Mouse (Mus musculus) left cerebral cortex, adult 11 months (tissue): ENCODE data around the gene Ppil4.
"Not testable (repeated sequence)": the region's sequence is repeated elsewhere in the genome, so short reads cannot be mapped to it uniquely, and the experiment has no call there.

Source experiments
- DNase-seq: peaks from one replicate; pipeline ENCODE4 v3.0.0; 2022; ENCODE audit warnings: low spot score

Ppil4 gene

DNA sequence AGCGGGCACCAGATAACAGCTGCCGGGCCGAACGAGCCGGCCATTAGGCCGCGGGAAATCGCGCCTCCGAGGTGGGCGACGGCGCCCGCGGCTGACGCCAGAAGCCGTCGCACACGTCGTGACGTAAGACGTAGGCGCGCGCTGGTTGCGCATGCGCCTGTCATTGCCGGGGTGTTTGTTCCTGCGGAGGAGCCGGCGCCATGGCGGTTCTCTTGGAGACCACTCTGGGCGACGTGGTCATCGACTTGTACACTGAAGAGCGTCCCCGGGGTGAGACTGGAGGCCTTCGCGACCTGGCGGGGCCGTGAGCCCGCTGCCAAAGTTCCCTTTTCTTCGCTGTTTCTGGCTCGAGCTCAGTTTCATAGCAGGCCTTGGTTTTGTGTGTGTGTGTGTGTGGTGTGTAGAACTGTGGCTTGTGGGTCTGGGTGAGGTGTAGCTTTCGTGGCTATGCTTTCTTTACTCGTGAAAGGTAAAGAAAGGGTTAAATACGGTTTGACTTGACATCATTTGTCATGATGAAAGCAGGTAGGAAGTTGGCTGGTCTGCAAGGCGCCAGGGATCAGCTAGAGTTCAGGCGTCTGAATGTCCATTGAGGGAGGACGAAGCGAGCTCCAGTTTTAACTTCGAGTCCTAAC is at the start of gene Ppil4, which contains the start of gene Ginm1:
Gene Ppil4, plus strand, starts transcription at position 141 of the 635 bp plus-strand sequence.
Gene Ginm1, minus strand, starts transcription at position 74 of the 635 bp plus-strand sequence.
- peak; percentile 84 for DNase-seq

DNA sequence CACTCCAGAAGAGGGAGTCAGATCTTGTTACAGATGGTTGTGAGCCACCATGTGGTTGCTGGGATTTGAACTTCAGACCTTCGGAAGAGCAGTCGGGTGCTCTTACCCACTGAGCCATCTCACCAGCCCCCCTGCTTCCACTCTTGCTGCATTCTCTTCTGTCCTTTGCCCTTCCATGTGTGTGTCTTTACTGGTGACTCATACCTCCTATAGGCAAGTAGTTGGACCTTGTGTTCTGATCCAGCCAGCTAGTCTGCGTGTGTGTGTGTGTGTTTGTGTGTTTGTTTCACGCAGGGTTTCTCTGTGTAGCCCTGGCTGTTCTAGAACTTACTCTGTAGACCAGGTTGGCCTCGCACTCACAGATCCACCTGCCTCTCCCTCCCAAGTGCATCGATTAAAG is 47.2 kb upstream of the Ppil4 start:
- DNase-seq, result not testable (repeated sequence)

DNA sequence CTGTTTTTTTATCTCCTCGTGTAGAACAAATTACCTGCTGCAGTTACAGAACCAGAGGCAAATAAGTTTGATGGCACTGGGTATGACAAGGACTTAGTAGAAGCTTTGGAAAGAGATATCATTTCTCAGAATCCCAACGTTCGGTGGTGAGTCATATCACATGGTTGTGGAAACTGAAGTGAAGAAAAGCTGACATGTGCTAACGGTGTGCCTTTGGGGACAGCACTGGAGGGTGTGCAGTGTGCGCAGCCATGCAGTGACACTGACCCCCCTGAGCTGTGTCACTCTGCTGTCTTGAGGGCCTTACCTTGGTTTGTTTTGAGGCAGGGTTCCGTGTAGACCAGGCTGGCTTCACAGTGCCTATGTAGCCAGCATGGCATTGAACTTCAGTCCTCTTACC is 43.9 kb upstream of the Ppil4 start:
- DNase-seq, result no peak

DNA sequence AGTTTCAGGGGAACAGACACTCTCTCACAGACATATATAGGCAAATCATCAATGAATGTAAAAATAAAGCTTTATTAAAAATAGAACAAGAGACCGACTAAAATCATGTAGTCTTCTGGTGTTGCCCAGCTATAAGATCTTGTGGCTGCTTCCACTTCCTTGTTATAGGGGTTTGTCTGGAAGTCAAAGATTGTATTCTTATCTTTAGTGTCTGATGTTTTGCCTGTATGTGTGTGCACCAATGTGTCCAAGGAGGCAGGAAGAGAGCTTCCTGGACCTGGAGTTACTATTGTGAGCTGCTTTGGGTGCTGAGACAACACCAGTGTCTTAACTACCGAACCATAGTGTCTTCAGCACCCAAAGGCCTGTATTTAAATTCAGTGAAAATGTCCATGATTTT is 35.1 kb upstream of the Ppil4 start:
- no peak for DNase-seq

DNA sequence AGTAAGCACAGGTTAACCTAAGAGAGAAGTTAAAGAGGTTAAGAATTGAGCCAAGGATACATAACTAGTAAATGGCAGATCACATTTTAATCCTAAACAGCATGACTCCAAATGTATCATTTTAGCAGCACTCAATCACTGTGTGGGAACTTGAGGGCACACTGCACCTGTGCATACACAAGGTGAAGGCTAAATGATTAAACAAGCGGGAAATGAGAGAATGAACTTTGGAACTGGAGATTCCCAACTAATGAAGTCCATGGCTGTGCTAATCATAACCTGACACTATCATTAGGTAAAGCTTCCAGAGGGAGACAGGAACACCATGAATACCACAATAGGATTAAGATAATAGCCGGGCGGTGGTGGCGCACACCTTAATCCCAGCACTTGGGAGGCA is 20.3 kb upstream of the Ppil4 start:
- DNase-seq, result no peak

DNA sequence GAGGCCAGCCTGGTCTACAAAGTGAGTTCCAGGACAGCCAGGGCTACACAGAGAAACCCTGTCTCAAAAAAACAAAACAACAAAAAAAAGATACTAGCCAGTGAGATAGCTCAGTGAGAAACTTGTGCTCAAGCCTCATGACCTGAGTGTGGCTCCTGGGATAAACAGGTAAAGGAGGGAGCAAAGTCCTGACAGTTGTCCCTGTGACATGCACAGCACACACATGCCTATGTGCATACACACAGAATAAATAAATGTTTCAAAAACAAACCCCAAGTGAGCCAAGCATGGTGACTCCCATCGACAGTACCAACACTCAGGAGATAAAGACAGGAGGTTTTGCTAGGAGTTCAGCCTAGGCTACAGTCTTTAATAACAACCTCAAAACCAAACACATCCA is 19.9 kb upstream of the Ppil4 start:
- DNase-seq, result no peak

DNA sequence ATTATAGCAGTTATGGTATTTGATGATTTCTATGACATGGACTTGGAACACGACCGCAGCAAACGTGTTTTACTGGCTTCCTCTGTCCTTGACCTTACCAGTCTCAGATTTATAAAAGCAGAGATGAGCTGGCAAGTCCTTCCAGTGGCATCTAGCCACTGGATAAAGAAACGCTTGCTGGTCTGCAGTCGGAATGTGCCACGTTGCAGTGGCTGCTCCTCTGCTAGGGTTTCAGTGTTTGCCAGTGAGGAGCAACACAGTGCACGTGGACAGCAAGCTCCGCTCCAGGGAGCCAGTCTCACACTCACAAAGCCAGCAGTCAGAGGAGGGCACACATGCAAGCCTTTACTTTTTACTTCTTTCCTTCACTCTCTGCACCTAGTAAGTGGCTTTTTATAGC is 17.3 kb upstream of the Ppil4 start:
- no peak for DNase-seq

DNA sequence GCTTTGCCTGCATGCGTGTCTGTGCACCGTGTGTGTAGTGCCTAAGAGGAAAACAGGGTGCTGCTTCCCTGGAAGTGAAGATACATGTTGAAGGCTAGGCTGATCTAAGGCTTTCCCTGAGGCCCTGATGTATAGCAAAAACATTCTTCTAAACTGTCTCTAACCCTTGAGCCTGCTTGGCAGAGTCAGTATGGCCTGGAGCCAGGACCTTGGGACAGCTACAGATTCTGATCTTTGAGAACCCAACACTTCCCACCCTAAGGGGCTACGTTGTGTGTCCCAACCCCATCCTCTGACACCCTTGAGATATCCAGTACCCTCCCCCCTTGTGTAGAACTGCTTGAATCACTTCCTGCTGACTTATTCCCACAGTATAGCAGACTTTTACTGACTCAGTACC is 14.3 kb upstream of the Ppil4 start:
- DNase-seq, result no peak

DNA sequence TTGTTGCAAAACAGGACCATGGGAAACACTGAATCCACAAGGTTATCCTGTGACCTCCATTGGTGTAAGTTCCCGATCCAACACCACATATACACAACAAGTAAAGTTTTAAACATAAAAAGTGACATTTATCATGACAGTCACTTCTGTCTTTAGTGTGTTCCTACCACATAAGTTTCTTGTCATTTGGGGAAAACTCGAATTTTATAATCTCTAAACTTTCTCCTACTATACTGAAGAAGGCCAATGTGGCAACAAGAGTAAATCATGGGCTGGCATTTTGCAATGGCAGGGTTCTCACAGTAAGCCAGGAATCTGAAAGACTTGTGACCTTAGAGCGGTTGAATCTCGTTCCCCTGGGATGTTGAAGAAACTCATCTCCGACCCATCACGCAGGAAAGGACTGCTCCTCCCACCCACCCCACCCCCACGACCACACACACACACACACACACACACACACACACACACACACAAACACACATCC is 12.9 kb upstream of the Ppil4 start:
- no peak for DNase-seq

DNA sequence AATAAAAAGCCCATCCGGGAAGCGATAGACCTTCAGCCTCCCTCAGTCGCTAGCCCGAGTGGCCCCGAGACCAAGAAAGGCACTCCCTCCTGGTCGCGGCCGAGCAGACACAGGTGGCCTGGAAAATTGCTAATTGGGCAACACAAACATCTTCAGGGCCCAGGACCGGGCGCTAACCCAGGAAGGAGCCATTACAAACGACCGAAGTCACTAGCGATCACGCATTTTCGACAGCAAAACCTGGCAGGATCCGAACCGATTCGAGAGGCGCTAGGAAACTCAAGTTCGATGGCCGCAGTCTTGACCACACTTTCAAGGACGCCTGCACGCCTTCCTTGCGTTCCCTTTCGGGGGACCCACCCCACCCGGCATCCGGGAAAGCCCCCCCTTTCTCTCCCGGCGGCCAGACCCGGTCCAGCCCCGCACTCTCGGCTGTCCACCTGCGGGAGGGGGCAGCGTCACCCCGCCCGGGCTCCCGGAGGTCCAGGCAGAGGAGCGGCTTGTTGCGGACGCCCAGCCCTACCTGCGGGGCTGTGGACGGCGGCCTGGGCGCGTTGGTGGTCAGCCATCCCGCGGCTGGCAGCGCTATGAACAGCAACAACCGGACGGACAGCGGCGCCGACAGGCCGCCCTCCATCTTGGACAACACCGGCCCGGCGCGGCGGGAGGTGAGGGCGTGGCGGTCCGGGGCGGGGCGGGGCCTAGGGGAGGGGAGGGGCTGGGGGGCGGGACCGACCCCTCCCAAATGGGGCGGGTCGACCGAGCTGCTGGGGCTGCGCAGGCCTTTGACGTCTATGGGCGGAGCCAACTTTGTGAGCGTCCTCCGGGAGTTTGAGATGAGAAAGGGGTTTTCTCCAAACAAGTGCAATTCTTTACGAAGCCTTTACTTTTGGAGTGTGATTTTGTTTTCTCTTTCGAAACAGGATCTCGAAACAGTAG is 12.2 kb upstream of the Ppil4 start:
- peak; percentile 74 for DNase-seq

DNA sequence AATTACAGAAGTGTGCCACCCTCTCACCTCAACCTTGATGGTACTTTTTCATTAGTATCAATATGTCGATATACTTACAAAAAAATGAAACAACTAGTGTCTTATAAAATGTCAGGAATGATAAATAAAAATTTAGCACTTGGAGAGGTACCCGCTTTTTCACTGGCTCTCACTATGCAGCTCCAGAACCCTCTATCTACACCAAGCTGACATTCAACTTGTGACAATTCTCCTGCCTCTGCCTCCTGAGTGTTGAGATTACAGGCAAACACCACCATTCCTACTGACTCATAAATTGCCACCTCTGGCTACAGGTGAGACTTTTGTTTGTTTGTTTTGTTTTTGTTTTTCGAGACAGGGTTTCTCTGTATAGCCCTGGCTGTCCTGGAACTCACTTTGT is 11.5 kb upstream of the Ppil4 start:
- no peak for DNase-seq

DNA sequence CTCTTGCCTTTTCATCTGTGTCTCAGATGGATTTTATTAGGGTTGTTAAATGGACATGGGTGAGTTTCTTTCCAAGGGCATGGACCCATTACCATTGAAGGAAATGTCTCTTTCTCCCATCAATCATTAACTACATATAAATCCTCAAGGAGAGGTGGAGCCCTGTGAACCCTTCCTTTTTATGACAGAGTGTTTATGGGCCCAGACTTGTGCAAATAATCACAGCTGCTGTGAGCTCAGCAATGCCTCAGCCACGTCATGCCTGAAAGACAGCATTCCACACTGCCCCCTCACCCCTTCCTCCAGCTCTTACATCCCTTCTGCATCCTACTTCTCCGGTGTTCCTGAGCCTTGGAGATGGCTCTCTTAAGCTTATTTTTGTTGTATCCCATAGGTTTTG is 5.4 kb upstream of the Ppil4 start:
- DNase-seq, result no peak

DNA sequence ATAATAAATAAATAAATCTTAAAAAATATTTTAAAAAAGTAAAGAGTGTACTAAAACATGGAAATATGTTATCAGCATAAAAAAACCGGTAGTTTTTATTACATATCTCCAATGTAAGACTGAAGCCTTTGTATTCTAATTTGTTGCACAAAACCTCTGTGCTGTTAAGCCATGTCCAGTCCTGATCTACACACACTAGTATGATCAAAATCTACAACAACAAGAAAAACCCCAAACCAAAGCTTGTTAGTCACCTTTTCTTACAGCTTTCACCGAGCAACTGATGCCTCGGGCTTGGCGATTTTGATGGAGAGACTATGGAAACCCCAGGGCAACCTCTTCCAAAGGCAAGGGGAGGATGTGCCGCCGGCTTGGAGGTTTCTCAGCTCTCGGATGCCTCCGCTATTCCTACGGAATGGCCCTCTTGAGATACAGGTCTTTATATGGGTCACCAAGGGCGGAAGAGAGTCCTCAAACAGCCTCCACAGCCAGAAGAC is 389 bp upstream of the Ppil4 start:
- no peak for DNase-seq

DNA sequence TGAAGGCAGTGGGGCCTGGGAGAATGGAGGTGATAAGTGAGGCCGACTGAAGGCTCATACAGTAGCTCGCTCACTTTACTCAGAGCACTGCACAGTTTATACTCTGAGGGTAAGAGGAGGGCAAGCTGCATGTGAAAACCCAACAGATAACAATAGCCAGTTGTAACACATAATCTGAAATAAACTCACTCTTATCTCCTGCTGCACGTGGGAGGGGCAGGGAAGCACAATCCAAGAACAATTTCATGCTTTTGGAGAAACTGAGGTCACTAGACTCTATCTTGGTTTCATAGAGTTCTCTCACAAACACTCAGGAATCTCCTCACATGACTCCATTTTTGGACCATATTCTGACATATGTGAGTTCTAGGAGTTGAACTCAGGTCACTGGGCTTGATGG is 8.6 kb downstream of the Ppil4 start:
- DNase-seq, result no peak

DNA sequence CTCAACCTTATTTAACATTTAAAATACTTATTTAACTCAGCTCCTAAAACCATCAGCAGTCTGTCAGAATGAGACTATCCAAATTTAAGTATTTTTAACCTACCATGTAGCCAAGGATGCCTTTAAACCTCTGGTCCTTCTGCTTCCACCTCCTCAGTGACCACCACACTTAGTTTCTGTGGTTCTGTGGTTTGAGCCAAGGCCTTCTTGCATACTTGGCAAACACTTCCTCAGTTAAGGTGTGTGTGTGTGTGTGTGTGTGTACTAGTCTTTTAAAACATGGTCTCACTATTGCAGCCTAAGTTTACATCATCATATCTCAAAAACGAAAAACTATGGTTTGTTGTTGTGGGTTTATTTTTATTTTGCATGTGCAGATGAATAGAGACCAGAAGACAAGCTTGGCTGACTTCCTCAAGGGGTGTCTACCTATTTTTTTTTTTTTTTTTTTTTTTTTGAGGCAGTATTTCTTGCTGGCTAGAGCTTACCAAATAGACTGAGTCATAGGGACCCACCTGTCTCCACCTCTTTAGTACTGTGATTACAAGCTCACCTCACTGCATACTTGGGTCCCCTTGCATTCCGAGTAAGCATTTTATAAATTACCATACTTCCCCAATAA is 9.9 kb downstream of the Ppil4 start:
- no peak for DNase-seq

DNA sequence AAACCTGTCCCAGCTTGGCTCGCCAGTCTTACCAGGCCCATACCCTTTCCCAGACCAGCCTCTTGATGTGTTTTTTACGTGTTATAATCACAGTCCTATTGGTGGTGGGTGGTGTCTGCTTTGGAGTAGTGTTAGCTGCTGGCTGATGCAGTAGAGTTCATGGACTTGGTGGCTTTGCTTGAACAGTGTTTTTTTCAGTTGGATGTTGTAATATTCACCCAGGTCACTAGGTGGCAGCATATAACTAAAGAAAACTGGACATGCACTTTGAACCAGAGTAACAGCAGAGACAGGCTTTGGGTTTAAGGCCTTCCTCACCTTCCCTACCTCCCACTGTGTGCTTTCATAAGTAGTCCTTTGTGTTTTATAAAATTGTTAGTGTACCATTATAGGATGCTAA is 17.2 kb downstream of the Ppil4 start:
- DNase-seq, result peak; percentile 55

DNA sequence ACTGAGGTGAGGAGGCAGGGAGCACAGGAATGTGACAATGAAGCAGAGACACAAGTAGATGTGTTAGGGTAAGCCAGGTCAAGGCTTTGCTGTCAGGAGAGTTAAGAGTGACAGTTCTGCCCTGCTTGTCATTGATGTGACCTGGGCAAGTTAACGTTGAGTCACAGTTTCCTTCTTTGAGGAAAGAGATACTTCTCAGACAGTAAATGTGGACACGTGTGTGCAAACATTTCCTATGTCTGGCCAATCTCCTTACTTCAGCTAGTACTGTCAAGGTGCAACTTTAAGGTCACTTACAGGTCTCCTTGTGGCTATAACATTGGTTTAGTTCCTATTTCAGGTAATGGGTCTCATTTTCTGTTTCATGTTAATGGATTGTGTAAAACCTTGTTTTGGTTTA is 23.8 kb downstream of the Ppil4 start:
- no peak for DNase-seq

DNA sequence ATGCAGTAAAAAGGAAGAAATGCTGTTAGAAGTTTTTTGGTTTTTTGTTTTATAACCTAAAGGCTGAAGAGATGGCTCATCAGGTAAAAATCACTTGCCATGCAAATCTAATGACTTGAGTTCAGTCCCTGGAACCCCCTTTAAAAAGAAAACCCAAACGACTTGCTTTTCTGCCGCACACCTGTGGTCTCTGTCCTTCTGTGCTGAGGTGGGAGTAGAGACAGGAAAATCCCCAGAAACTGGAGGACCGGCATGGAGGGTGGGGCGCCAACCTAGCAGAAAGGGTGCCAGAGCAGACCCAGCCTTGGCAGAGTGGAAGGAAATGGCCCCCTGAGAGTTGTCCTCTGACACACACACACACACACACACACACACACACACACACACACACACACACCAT is 26.0 kb downstream of the Ppil4 start:
- DNase-seq, result no peak

DNA sequence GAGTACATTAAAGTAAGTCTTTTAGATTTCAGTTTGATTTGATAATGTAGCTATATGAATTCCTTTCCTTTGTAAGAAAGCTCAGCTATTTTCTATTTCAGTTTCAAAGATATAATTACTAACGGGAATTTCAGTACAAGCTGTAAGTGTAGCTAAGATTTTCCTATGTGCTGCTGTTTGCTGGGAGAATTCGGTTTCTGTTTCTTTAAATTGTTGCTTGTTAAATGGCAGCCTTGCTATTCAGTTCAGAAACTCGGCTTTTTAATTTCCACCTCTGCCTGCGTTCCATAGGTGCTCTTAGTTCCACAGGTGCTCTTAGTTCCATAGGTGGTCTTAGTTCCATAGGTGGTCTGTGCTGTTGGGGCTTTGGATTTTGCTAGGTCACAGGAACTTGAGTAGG is 26.5 kb downstream of the Ppil4 start:
- no peak for DNase-seq

DNA sequence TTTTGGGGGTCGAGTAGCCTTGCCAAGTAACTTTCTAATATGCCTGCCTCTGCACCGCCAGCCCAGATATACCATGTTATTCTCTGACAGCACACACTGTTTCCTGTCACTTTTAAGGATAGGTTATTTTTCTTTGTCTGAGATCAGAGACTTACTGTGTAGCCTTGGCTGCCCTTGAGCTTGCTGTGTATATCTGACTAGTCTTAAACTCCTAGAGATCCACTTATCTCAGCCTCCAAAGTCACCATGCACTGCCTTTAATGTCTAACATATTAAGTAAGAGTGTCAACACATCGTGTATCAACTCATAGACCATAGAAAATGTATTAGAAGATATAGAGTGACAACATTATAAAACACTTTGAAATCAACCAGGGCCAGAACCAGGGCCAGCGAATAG is 26.9 kb downstream of the Ppil4 start:
- DNase-seq, result no peak

DNA sequence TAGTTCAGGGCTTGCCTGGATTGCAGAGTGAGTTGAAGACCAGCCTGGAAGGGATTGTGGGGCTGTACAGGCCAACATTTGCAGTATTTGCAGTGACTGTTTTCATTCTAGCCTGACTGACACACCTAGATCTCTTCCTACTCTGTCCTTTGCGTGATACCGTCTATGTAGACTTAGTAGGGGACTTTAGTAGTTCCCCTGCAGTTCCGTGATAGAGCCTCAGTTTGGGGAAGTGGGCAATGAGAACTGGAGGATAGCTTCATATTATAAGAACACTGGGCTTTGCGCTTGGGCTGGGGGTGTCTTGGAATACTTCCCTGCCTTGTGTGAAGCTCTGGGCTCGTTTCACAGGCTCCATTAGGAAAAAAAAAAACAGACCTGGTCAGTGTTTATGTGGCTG is 27.5 kb downstream of the Ppil4 start:
- no peak for DNase-seq

DNA sequence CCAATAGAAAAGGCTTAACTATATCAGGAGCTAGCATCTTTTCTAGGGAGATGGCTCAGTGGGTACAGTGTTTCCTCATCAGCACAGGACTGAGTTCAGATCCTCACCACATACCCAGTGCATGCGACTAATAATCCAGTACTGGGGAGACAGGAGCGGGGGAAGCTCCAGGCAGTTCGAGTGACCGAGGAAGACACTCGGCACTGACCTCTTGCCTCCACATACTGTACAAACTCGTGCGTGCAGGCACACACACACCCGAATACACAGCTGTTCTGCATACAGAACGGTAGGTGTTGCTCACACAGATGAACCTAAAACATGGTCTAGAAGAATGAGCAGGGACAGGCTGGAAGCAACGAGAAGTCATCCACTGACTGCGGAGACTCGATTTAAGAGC is 29.3 kb downstream of the Ppil4 start:
- no peak for DNase-seq
